Mouse (Mus musculus) midbrain, postnatal 0 days (tissue): Measurements from ENCODE around the gene Hnf1b. TPM values are rescaled to one million over a fixed set of nuclear protein-coding genes. Genes with fewer than 3 reads are reported as not detected.

Source experiments
- ATAC-seq: fragments of 200-750 bp; cut with Nextera tagmentation; 2 replicates; pipeline ENCODE4 v1.8.0; 2017; ENCODE audit warnings: moderate number of reproducible peaks, mild to moderate bottlenecking, moderate TSS enrichment, moderate library complexity; ENCODE audit not compliant: low FRiP score
- DNase-seq: peaks from one replicate; pipeline ENCODE4 v3.0.0-alpha.2; 2015; ENCODE audit warnings: low spot score
- H3K27ac ChIP-seq: fragments of 300-500 bp; sonication (generic); 2 replicates; pipeline ENCODE4 v1.5.1; 2014; ENCODE audit warnings: low read depth, mild to moderate bottlenecking, low read length, mixed read lengths
- H3K27me3 ChIP-seq: fragments of 300-500 bp; sonication (generic); 2 replicates; pipeline ENCODE4 v1.6.1; 2014; ENCODE audit warnings: low read length, control low read depth, mixed read lengths; ENCODE audit not compliant: insufficient read depth
- H3K36me3 ChIP-seq: fragments of 300-500 bp; sonication (generic); 2 replicates; pipeline ENCODE4 v1.6.1; 2014; ENCODE audit warnings: low read length, control low read depth, mixed read lengths; ENCODE audit not compliant: insufficient read depth
- H3K4me1 ChIP-seq: fragments of 300-500 bp; sonication (generic); 2 replicates; pipeline ENCODE4 v1.6.1; 2014; ENCODE audit warnings: mild to moderate bottlenecking, control low read depth, antibody characterized with exemption, low read length, mixed read lengths; ENCODE audit not compliant: insufficient read depth
- H3K4me2 ChIP-seq: fragments of 300-500 bp; sonication (generic); 2 replicates; pipeline ENCODE4 v1.6.1; 2014; ENCODE audit warnings: low read depth, mild to moderate bottlenecking, low read length, mixed read lengths; ENCODE audit not compliant: poor library complexity, severe bottlenecking
- H3K4me3 ChIP-seq: fragments of 300-500 bp; sonication (generic); 2 replicates; pipeline ENCODE4 v1.5.1; 2014; ENCODE audit warnings: low read depth, mild to moderate bottlenecking, low read length, moderate library complexity
- H3K9ac ChIP-seq: fragments of 300-500 bp; sonication (generic); replicated peaks from 2 replicates; pipeline ENCODE4 v1.6.1; 2014; ENCODE audit warnings: mild to moderate bottlenecking, low read length, moderate library complexity, mixed read lengths; ENCODE audit not compliant: poor library complexity, severe bottlenecking
- H3K9me3 ChIP-seq: fragments of 300-500 bp; sonication (generic); 2 replicates; pipeline ENCODE4 v1.6.1; 2016; ENCODE audit warnings: low read length, control low read depth
- CTCF ChIP-seq: IDR thresholded peaks from 2 replicates; pipeline ENCODE4 v1.5.1; 2016; ENCODE audit warnings: antibody characterized with exemption, mild to moderate bottlenecking
- WGBS: fragments of 180-500 bp; shearing (Covaris S2); extraction: QIAGEN DNeasy Blood & Tissue Kit; methylation state at CpG from one replicate; pipeline ENCODE4 v1.1.7; 2014; 5-methylcytosine and 5-hydroxymethylcytosine counted together
- polyA plus RNA-seq: library from polyadenylated mRNA; unstranded; fragments of >200 nt; fragmentation: Nextera tagmentation; extraction: Ambion mirVana; gene quantifications from 2 replicates; pipeline ENCODE4 v1.2.1, GENCODE M21; 2015
- total RNA-seq: library from RNA; depleted of rRNA; stranded (reverse); fragments of >200 nt; gene quantifications from 2 replicates; pipeline ENCODE4 v1.2.3, GENCODE M21; 2014

Hnf1b gene
- total and polyA plus RNA-seq, 2 experiments from 2014 or later, result 0.31 TPM; not detected in 1

DNA sequence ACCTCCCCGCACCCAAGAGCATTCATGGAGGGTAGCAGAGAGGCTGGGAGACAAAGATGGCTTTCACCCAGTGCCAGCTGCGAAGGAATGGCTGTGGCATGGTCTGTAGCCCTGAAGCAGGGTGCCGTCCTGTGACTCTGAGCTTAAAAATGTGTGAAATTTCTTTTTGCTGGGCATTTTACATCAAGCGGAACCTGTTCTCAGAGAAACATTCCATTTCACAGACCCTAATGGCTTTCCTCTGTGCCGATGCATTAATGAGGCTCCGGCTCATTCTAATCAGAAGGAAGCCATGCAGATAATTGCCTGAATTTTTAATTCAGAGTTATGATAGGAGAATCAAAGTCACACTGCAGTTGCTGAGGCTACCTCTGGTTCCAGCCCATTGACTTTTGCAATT lies 32.8 kb upstream of the Hnf1b start:
- H3K9me3 ChIP-seq, result no peaks in the 10 kb centered on the region
- WGBS, result 53% methylated on average over 6 of the region's 6 CpGs
- no peaks in the 10 kb centered on the region for H3K4me1 ChIP-seq
- ATAC-seq, result no peak
- TF ChIP-seq CTCF, result no peak
- DNase-seq, result peak; percentile 4
- no peaks in the 10 kb centered on the region for H3K36me3 ChIP-seq
- no peak overlapping the region for H3K4me2 ChIP-seq
- H3K9ac ChIP-seq, result no peak overlapping the region
- H3K27ac ChIP-seq, result no peak overlapping the region
- no peak overlapping the region for H3K4me3 ChIP-seq
- no peaks in the 10 kb centered on the region for H3K27me3 ChIP-seq

- WGBS, result 86% methylated on average over 4 of the region's 4 CpGs
- Histone ChIP-seq H3K4me3 (no peak overlapping the region), H3K4me1 (no peaks in the 10 kb centered on the region), H3K9ac (no peak overlapping the region), H3K27ac (no peak overlapping the region), H3K27me3 (no peaks in the 10 kb centered on the region), H3K9me3 (no peaks in the 10 kb centered on the region), H3K36me3 (no peaks in the 10 kb centered on the region), H3K4me2 (no peak overlapping the region)
- DNase-seq (no peak), ATAC-seq (no peak)
- TF ChIP-seq CTCF, result no peak
Observed at GRCm38 (mm10) chr11:83817994-83818393, 31.9 kb upstream of the Hnf1b start.

GRCm38 (mm10) chr11:83818591-83819127 lies 31.2 kb upstream of the Hnf1b start:
- no peak overlapping the region for H3K9ac ChIP-seq
- no peaks in the 10 kb centered on the region for H3K27me3 ChIP-seq
- no peak for TF ChIP-seq CTCF
- DNase-seq, result no peak
- H3K4me3 ChIP-seq, result no peak overlapping the region
- WGBS, result 67% methylated on average over 9 of the region's 9 CpGs
- H3K9me3 ChIP-seq, result no peaks in the 10 kb centered on the region
- H3K27ac ChIP-seq, result no peak overlapping the region
- H3K4me1 ChIP-seq, result no peaks in the 10 kb centered on the region
- no peak overlapping the region for H3K4me2 ChIP-seq
- ATAC-seq, result no peak
- H3K36me3 ChIP-seq, result no peaks in the 10 kb centered on the region

DNA sequence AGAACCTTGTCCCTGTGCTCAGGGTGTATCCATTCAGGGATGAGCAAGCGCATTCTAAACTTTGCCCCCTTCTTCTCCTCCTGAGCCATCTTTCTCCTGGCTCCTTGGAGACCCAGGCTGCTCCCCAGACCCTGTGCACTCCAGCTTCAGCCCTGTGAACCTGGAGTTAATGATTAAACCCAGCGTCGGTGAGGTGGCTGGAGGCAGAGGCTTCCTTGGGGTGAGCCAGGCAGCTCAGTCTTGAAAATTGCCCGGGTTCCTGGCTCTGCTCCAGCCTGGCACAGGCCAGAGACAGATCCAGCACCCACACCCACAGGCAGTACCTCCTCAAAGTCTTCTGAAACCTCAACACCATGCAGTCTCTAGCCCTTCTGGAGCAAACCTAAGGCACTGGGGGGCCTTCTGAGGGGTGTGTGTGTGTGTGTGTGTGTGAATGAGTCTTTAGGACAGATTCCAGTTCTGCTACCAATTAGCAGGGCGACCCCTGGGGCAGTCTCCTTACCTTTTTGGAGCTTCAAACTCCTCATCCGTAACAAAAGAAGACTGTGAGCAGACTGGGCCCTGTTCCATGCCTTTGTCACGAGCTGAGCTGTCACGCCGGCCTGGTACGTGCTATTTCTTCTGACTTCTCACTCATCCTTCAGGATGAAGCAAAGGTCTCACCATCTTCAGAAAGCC lies 29.9 kb upstream of the Hnf1b start:
- no peak for DNase-seq
- WGBS, result 55% methylated on average over 10 of the region's 10 CpGs
- H3K27ac ChIP-seq, result no peak overlapping the region
- no peak overlapping the region for H3K4me2 ChIP-seq
- H3K36me3 ChIP-seq, result no peaks in the 10 kb centered on the region
- no peaks in the 10 kb centered on the region for H3K27me3 ChIP-seq
- no peak for ATAC-seq
- H3K4me3 ChIP-seq, result no peak overlapping the region
- H3K4me1 ChIP-seq, result no peaks in the 10 kb centered on the region
- no peak overlapping the region for H3K9ac ChIP-seq
- H3K9me3 ChIP-seq, result no peaks in the 10 kb centered on the region
- TF ChIP-seq CTCF, result no peak

- Histone ChIP-seq H3K36me3 (no peaks in the 10 kb centered on the region), H3K4me2 (no peak overlapping the region), H3K27me3 (no peaks in the 10 kb centered on the region), H3K9ac (no peak overlapping the region), H3K4me3 (no peak overlapping the region), H3K27ac (no peak overlapping the region), H3K4me1 (no peaks in the 10 kb centered on the region), H3K9me3 (no peaks in the 10 kb centered on the region)
- no peak for TF ChIP-seq CTCF
- WGBS, result 93% methylated on average over 3 of the region's 3 CpGs
- ATAC-seq (no peak), DNase-seq (no peak)
Observed at GRCm38 (mm10) chr11:83826142-83826541, 23.7 kb upstream of the Hnf1b start.

DNA sequence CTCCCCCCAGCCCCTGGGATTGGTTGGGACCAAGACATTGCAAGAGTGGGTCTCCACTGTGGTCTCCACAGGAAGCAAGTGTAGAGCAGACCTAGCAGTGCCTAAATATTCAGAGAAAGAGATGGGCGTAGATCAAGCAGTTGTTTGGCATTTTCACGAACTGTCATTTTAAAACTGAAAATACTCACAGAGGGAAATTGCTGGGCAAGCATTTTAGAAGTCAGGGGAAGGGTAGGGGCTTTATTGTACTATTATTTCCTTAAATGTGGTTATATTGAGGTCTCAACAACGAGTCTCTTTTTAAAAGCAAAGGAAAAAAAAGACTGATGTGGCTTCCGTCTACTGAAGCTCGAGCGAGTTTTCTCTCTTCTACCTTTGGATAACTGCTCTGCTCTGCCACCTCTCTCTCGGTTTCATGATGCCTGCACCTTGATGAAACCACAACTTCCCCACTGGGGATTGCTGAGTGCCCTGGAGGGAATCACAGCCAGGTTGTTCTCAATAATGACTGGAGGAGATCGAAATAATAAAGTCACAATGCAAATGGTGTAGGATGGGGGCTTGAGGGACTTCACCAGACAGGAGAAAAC lies 21.2 kb upstream of the Hnf1b start:
- 83% methylated on average over 8 of the region's 8 CpGs for WGBS
- TF ChIP-seq CTCF, result no peak
- Histone ChIP-seq H3K4me2 (no peak overlapping the region), H3K36me3 (no peaks in the 10 kb centered on the region), H3K9me3 (no peaks in the 10 kb centered on the region), H3K27me3 (no peaks in the 10 kb centered on the region), H3K9ac (no peak overlapping the region), H3K4me3 (no peak overlapping the region), H3K27ac (no peak overlapping the region), H3K4me1 (no peaks in the 10 kb centered on the region)
- DNase-seq, result no peak
- no peak for ATAC-seq
